Mouse (Mus musculus) urinary bladder, adult 2 months (tissue): Measurements from ENCODE around the gene Arhgef19. TPM values are rescaled to one million over a fixed set of nuclear protein-coding genes. Genes with fewer than 3 reads are reported as not detected.

Experiments
- DNase-seq: peaks from one replicate; pipeline ENCODE4 v3.0.0; 2022; ENCODE audit warnings: low spot score
- polyA plus RNA-seq: library from polyadenylated mRNA; depleted of rRNA; stranded (reverse); fragments of >200 nt; gene quantifications from 2 replicates; pipeline ENCODE4 v1.2.3, GENCODE M21; 2012; rRNA removed

Gene Arhgef19
- polyA plus RNA-seq: 8.3 and 13.5 TPM in 2 replicates

DNA sequence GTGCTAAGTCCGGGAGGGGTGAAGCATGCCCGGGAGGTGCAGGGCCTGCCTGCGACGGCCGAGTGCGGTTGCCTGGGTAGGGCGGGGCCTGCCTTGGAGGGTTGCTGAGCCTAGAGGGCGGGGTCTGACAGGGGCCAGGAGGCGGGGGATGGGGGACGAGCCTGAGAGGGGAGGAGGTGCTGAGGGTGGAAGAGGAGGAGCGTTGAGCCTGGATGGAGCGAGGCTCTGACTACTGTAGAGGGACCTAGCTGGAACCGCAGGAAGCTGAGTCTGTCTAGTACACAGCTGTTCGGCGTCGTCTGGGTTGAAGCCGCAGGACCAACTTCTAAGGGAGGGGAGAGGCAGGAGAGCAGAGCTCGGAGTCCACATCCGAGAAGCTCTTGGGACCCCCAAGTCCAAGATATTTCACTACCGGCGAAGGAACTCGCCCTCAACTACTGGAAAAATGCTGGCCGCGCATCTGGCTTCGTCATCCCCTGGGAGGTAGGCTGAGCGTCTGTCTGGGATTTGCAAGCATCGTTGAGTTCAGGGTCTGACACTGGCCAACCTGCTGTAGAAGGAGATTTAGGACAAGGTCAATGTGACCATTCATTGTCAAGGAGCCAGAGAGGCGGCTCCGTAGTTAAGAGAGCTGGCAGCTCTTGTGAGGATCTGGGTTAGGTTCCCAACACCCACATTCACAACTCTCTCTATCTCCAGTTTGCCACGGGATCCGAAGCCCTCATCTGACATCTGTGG is at the start of gene Arhgef19:
Gene Arhgef19 (plus strand): TSS at position 112 of the 738 bp plus-strand sequence.
- peak; percentile 81 for DNase-seq

DNA sequence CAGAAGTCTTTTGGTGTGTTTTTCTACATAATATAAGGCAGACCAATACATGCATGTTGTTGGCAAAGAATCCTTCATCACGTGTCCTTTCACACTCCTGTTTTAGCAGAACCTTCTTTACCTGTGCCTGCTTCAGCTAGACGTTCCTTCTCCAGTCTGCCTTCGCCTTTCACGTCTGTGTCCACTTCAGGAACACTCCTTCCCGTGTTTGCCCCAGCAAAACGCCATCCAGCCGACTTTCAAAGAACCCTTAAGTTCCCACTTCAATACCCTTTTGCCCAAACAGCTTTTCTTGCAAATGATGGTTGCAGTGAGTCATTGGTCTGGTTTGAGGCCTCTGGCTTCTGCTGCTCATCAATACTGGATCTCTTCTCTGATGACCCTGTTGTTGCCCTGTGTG is 48.0 kb upstream of the Arhgef19 start:
- no peak for DNase-seq

DNA sequence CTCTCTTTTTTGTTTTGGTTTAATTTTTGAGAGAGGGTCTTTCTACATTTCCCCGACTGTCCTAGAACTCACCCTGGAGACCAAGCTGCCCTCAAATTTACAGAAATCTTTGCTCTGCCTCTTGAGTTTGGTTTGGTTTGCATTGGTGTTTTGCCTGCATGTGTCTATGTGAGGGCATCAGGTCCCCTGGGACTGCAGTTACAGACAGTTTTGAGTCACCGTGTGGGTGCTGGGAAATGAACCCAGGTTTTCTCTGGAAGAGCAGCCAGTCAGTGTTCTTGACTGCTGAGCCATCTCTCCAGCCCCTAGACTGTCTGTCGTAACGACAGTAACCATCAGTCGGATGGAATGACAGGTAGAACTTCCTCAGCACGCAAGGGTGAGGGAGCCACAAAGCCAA is 44.7 kb upstream of the Arhgef19 start:
- no peak for DNase-seq

DNA sequence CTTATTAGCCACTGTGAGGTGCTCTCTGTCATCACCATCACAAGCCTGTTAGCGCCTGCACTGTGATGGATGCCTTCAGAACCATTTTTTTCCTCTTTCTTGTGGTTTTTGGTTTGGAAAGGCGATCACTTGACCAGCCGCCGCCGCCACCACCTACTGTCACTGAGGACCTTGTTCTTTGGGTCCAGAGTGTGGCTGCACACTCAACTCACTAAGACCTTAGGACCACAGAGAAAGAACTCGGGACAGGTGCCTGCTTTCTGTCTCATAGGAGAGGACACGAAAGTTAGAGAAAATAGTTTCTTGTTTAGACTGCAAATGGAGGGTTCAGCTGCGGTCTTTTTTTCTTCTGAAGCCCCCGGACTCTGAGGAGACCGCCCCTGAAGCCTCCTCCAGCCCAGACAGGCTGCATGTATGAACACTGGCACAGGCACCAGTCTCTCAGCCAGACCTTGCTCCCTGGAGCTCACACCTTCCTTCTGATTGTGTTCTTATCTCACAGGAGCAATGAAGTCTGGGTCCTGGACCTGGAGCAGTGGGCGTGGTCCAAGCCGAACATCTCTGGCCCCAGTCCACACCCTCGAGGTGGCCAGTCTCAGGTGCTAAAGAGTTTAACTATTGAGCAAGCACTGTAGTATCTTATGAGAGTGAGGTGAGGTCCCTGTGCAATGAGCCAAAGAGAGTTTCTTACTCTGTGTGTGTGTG is 42.2 kb upstream of the Arhgef19 start:
- DNase-seq: no peak

- DNase-seq: no peak
These were observed 41.6 kb upstream of the Arhgef19 start for GRCm38 (mm10) chr4:141197686-141198035.

GRCm38 (mm10) chr4:141200906-141201305 is 38.4 kb upstream of the Arhgef19 start:
- no peak for DNase-seq

DNA sequence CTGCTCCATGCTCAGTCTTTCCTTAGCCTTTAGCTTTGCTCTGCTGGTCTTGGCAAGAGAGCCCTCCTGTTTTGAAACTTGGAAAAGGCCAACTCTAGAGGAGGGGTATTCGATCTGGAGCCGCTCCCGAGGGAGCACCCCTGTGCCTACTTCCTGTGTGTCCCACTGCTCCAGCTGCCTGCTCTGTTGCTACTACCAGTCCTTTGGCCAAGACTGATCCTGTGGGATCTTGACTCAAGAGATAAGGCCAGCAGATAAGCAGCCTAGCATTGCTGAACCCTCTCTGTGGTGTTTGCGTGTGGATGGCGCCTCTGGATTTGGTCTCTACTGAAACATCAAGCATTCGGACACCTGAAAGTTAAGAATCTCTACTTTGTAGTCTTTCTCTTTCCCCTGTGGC is 37.1 kb upstream of the Arhgef19 start:
- DNase-seq: no peak

DNA sequence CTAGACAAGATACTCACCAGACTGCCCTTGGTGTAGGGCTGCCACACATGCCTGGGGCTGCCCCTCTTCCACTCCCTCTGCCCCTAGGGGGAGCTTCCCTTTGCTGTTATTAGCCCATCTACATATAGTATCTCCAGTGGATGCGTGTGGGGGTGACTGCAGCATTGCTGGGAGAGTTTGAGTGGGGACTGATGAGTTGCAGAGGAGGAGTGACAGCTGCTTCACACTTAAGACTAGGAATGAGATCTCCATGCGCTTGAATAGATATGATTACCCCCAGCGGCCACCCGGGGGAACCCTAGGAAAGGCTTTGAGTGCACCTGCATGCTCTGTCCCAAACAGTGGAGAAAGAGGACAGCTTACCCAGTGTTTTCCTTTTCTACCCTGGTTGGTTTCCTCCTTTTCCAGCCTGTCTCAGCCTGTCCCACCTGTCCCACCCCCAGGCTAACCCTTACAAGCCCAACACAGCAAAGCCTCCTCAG is 34.7 kb upstream of the Arhgef19 start:
- DNase-seq: no peak

DNA sequence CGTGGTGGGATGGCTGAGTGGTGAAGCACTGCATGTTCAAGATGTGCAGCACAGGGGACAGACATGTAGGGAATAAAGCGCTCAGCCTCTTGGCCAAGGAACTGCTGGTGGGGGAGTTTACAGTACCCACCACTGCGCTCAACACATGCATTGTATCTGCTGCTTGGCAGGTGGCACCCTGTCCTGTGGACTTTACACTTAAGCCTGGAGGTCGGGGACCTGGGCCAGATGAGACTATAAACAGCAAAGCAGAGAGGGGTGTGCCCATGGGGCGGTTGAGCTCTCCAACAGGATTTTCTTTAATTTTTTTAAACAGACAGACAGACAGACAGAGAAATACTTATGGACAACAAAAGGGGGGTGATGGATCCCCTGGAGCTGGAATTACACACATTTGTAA is 32.2 kb upstream of the Arhgef19 start:
- no peak for DNase-seq

GRCm38 (mm10) chr4:141210524-141211219 is 28.6 kb upstream of the Arhgef19 start:
- no peak for DNase-seq

DNA sequence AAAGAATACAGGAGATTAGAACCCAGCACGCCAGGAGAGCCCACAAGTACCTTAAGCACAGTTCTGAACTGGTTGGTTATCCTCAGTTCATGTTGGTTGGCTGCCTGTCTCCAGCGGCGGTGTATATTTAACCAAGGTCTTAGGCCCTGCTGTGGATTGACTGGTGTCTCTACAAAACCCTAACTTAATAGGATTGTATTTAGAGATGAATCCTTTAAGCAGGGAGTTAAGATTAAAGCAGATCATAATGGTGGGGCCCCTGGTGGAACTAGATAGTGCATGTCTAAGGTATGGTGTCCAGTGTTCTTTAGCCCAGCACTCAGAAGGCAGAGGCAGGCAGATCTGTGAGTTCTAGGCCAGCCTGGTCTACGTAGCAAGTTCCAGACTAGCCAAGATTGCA is 27.7 kb upstream of the Arhgef19 start:
- no peak for DNase-seq

DNA sequence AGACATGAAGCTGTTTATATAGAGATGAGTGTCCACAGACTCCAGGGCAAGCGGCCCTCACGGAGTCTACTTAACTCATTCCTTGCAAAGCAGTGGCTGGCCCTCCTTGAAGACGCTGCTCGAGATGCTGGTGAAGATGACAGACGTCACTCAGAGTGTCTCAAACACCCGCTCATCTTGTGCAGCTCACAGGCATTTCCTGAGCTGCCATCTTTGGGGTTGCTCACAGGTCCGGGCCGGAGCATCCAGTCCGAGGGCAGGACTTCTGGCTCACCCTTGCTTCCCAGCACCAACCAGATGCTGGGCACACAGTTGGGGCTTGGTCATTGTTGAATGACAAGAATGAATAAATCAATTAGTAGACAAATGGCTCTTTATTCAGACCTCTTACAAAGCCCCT is 26.4 kb upstream of the Arhgef19 start:
- no peak for DNase-seq

GRCm38 (mm10) chr4:141213342-141213741 is 26.0 kb upstream of the Arhgef19 start:
- DNase-seq: no peak

GRCm38 (mm10) chr4:141213770-141214336 is 25.4 kb upstream of the Arhgef19 start, which contains the start of gene Rsg1:
Gene Rsg1, plus strand, starts transcription at chr4:141213956.
- peak; percentile 90 for DNase-seq

GRCm38 (mm10) chr4:141214337-141214851 is 24.9 kb upstream of the Arhgef19 start:
- DNase-seq: no peak

DNA sequence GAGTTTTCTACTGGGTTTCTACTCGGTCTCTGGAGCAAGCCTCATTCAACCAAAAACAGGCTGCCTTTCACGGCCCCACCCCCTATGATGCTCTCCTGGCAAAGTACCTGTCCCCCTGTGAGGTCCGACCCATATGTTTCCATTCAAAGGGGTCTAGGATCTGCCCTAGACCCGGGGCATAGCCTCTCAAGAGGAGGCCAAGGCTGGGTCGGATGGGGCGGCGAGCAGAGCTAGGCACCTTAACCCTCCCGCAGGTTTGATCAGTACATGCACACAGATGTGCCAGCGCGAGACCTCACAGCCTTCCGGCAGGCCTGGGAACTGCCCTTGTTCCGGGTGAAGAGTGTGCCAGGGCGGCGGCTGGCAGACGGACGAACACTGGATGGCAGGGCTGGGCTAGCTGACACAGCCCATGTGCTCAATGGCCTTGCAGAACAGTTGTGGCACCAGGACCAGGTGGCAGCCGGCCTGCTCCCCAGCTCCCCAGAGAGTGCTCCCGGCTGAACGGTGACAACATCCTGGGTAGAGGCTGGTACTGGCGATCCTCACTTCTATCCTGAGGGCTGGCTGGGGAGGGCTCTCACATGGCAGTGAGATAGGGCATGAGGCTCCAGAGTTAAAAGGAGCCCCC is 19.6 kb upstream of the Arhgef19 start:
- DNase-seq: no peak

DNA sequence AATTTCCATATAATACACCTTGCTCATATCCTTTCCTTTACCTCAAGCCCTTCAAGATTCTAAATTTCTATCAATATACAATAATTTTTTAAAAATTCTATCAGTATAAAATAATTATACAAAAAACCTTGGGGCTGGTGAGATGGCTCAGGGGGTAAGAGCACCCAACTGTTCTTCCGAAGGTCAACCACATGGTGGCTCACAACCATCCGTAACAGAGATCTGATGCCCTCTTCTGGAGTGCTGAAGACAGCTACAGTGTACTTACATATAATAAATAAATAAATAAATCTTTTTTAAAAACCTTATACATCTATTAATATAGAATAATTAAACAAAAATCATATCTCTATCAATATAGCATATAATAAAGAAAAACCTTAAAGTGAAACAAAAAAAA is 17.5 kb upstream of the Arhgef19 start:
- no peak for DNase-seq

DNA sequence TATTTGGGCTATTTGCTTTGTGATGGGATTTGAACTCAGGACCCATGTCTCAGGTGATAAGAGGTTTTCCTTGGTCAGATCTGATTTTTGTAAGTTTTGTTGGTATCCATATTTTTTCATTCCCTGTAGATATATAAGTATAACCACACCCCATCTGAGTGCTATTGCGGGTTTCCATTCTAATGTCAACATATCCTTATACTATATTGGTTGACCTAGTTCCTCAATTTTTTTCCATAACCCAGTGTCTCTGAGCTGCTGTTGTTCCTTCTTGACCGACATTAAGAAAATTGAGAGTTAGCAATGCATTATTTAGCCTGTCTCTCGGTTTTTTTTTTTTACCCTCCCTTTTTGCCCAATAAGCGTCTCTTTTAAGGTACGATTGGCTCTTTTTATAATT is 16.5 kb upstream of the Arhgef19 start:
- DNase-seq: no peak

GRCm38 (mm10) chr4:141228687-141229086 is 10.6 kb upstream of the Arhgef19 start:
- DNase-seq: no peak

DNA sequence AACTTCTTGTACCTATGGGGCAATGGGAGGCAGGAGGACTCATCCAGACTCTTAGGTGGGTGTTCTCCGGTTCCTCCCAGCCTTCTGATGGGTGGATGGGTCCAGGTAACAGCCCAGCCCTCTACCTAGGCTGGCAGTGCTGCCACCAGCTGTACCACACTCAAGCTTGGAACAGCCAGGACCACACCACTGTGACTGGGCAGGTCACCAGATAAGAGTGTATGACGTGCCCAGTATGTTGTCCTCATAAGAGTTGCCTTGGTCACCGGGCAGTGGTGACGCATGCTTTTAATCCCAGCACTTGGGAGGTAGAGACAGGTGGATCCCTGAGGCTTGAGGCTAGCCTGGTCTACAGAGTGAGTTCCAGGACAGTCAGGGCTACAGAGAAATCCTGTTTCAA is 6.1 kb upstream of the Arhgef19 start:
- DNase-seq: no peak

DNA sequence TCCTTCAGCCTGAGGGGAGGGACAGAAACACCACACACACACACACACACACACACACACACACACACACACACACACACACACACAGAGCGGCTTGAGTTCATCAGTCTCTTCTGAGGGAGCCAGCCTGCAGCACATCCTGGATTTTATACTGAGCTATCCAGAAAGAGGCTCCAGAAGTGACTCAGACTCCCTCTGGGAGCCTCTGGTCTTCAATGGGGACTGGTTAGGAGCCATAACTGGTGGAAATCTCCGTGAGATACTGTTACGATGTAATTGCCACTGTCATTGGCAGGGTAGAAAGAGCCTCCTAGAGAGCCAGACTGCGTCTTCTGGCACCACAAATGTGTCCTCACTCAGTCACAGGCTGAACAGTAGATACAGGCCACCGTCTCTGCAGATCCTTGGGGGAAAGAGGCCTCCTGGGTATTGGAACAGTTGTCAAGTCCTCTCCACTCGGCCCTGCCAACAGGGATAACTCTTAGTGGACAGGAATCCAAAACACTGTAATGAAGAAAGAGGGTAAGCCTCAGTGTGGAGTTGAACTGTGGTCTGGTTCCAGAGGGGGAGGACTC is 3.7 kb upstream of the Arhgef19 start:
- no peak for DNase-seq
